Mouse (Mus musculus) mammary gland, adult 2 months (tissue): Measurements from ENCODE around the gene Ppp1r2. TPM values are rescaled to one million over a fixed set of nuclear protein-coding genes. Genes with fewer than 3 reads are reported as not detected.

Source experiments
- polyA plus RNA-seq: library from polyadenylated mRNA; depleted of rRNA; stranded (reverse); fragments of >200 nt; gene quantifications from 2 replicates; pipeline ENCODE4 v1.2.3, GENCODE M21; 2012; ENCODE audit warnings: low replicate concordance; rRNA removed

Gene Ppp1r2
- polyA plus RNA-seq: 29.0 and 70.4 TPM in 2 replicates

DNA sequence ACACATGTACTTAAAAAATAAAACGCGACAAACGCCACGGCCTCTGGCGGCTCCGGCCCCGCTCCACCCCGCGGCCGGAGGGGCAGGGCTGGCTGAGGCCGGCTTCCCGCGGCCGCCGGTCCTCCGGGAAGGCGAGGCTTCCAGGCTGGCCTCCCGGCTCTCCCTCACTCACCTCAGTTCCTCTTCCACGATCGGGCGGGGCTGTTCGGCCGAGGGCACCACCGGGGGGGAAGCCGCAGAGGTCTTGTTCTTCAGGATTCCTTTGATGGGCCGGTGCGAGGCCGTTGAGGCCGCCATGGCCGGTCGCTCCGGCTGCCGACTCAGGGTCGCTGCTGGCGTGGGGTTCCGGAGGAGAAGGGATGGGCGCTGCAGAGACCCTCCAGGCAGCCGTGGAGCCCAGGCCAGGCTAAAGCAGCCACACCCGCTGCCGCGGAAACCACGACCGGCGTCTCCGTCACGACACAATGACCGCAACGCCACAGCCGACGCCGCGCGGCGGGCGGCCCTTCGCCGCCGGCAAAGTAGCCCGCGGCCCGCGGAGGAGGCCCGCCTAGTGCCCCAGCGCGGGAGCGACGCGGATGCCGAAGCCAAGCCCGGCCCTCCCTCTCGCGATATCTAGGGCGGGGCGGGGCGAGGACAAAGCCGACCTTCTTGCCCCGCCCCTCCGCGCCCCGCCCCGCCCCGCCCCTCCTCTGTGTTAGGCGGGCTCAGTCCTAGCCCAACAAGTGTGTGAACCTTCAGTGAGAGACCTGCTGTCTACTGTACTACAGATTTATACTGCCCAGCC, at the start of gene Ppp1r2:
Gene Ppp1r2 (minus strand): TSS at position 604 of the 787 bp plus-strand sequence.

GRCm38 (mm10) chr16:31314497-31315233, 39.6 kb upstream of the Ppp1r2 start, which contains the start of gene Apod:
Gene Apod, minus strand, starts transcription at chr16:31314808.

Other genes starting within 250 kb of the Ppp1r2 start
- gene Xxylt1, start 193.8 kb downstream of the Ppp1r2 start, polyA plus RNA-seq: 24.5 and 27.8 TPM in 2 replicates
- gene Acap2, start 74.0 kb downstream of the Ppp1r2 start, polyA plus RNA-seq: 14.6 and 25.7 TPM in 2 replicates
- 23.4 and 45.4 TPM in 2 replicates for gene Apod, start 39.5 kb upstream of the Ppp1r2 start, polyA plus RNA-seq
- gene Bdh1, start 147.0 kb upstream of the Ppp1r2 start, polyA plus RNA-seq: 5.7 and 13.5 TPM in 2 replicates